Mouse (Mus musculus) Patski (cell line): ENCODE data around the gene Psma5. TPM values are rescaled to one million over a fixed set of nuclear protein-coding genes. Genes with fewer than 3 reads are reported as not detected.
"Not testable (repeated sequence)": the region's sequence is repeated elsewhere in the genome, so short reads cannot be mapped to it uniquely, and the experiment has no call there.

ENCODE experiments used
- ATAC-seq: fragments of 100-300 bp; one replicate; pipeline ENCODE4 v1.8.0; 2021
- CTCF ChIA-PET: fragments of 350-600 bp; sonication (Branson Sonifier 250); formaldehyde crosslinking; loops from one replicate; lab custom pipeline; 2022; ENCODE audit warnings: inconsistent platforms; lab: Charles Lee
- POLR2A ChIA-PET: fragments of 350-600 bp; sonication (Branson Sonifier 250); formaldehyde crosslinking; loops from one replicate; lab custom pipeline; 2022; ENCODE audit warnings: antibody characterized with exemption, inconsistent platforms; lab: Charles Lee
- DNase-seq: peaks from one replicate; pipeline ENCODE4 v3.0.0-alpha.2; 2011; ENCODE audit warnings: low read depth, low spot score
- H3K27me3 ChIP-seq: fragments of 371-371 bp; one replicate; pipeline ENCODE4 v1.5.1; 2021
- CTCF ChIP-seq: fragments of 100-300 bp; IDR thresholded peaks from one replicate; pipeline ENCODE4 v1.5.1; 2021
- in situ Hi-C: fragments of 300-500 bp; cut with MboI; formaldehyde crosslinking; loops from 3 replicates; pipeline ENCODE4 v1.11.1; 2018; ENCODE audit warnings: low pct_unique_long_range_greater_than_20kb, mixed read lengths
- polyA plus RNA-seq: library from polyadenylated mRNA; unstranded; gene quantifications from one replicate; pipeline ENCODE4 v1.2.3, GENCODE M21; 2021

Psma5 gene
- polyA plus RNA-seq, 1 experiment from 2014 or later = 239 TPM

- POLR2A ChIA-PET = no interaction called here
- no peak for TF ChIP-seq CTCF
- peaks cover 74% of the 10 kb centered on the region for H3K27me3 ChIP-seq
- no peak for DNase-seq
- in situ Hi-C loops = no loop called here
- CTCF ChIA-PET = interaction anchor here (1.2 to 1.3 kb wide), 2 partner anchors 15 to 62 kb away, joined by 3 to 4 read pairs; partner anchors contain the start of gene Atxn7l2
- no peak for ATAC-seq
These were observed 30.8 kb upstream of the Psma5 start for GRCm38 (mm10) chr3:108225711-108226557.

- POLR2A ChIA-PET = no interaction called here
- ATAC-seq (no peak), DNase-seq (no peak)
- H3K27me3 ChIP-seq = peaks cover 74% of the 10 kb centered on the region
- in situ Hi-C loops = no loop called here
- TF ChIP-seq CTCF = no peak
- CTCF ChIA-PET = no interaction called here
These were observed 30.0 kb upstream of the Psma5 start, which contains the start of gene Sypl2 for GRCm38 (mm10) chr3:108226558-108227350. Sypl2 (minus strand) TSS chr3:108226648.

DNA sequence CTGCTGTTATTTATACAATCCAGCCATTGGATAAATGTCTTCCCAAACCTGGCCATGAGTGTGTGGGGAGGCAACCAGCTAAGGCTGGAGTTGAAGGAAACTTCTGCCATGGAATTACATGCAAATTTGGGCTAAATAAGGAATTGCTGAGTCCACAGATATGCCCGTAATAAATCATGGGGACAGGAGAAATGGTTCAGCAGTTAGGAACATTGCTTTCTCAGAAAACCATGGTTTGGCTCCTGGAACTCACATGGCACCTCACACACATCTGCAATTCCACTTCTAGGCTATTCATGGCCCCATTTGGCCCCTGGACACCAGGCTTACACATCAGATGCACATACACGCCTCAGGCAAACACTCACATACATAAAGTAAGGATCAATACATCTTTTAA lies 29.2 kb upstream of the Psma5 start:
- ATAC-seq = no peak
- POLR2A ChIA-PET = no interaction called here
- peaks cover 69% of the 10 kb centered on the region for H3K27me3 ChIP-seq
- in situ Hi-C loops = no loop called here
- no peak for TF ChIP-seq CTCF
- DNase-seq = no peak
- CTCF ChIA-PET = no interaction called here

- ChIA-PET CTCF (interaction anchor here (1.8 kb wide), 1 partner anchor 25 kb away, joined by 6 read pairs; the partner anchor contains the start of gene Psma5), POLR2A (interaction anchor here (1.6 kb wide), 1 partner anchor 21 kb away, joined by 3 read pairs; the partner anchor contains the start of gene Atxn7l2)
- DNase-seq (no peak), ATAC-seq (no peak)
- peaks cover 50% of the 10 kb centered on the region for H3K27me3 ChIP-seq
- no peak for TF ChIP-seq CTCF
- in situ Hi-C loops = no loop called here
These were observed 25.1 kb upstream of the Psma5 start for GRCm38 (mm10) chr3:108231646-108232045.

DNA sequence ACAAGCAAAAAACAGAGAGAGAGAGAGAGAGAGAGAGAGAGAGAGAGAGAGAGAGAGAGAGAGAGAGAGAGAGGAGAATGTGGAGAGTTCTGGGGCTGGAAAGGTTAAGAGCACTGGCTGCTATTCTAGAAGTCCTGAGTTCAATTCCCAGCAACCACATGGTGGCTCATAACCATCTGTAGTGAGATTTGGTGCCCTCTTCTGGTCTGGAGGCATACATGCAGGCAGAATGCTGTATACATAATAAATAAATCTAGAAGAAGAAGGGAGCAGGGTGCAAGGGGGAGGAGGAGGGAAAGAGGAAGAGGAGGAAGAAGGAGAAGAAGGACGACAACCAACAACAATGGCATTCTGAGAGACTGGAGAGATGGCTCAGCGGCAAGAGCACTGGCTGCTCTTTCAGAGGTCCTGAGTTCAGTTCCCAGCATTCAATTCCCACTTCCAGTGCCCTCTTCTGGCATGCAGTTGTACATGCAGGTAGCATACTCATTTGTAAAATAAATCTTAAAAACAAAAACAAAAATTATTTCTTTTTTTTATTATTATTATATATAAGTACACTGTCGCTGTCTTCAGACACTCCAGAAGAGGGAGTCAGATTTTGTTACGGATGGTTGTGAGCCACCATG lies 19.1 kb upstream of the Psma5 start:
- in situ Hi-C loops, POLR2A ChIA-PET, DNase-seq, ATAC-seq, CTCF ChIA-PET: not testable (repeated sequence)
- peaks cover 19% of the 10 kb centered on the region for H3K27me3 ChIP-seq
- TF ChIP-seq CTCF = peak; percentile 65

DNA sequence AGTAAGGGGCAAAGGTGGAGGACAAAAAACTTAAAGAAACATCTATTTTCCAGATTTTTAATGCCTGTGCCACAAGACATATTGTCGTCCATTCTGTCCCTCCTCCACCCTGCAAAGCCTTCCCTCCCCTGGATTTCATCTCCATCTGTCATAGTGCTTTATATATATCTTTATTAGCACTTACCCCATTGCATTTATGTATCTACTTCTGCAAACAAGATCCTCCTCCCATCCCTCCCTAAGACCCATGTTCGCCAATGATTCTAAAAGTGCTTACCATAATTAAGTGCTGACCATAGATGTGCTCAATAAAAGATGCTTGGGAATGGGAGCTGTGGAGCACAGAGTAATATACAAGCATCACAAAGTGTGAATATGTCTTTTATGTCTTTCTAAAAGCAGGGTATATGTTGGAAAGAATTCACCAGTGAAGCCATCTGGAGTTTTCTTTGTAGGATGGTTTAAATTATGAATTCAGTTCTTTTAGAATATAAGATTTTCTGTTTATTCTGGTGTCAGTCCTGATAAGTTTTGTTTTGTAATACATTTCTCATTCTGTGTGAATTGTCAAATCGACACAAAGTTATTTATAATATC lies 15.4 kb upstream of the Psma5 start:
- ATAC-seq (no peak), DNase-seq (no peak)
- ChIA-PET CTCF (no interaction called here), POLR2A (no interaction called here)
- no peak for TF ChIP-seq CTCF
- in situ Hi-C loops = no loop called here
- peaks cover 10% of the 10 kb centered on the region for H3K27me3 ChIP-seq

DNA sequence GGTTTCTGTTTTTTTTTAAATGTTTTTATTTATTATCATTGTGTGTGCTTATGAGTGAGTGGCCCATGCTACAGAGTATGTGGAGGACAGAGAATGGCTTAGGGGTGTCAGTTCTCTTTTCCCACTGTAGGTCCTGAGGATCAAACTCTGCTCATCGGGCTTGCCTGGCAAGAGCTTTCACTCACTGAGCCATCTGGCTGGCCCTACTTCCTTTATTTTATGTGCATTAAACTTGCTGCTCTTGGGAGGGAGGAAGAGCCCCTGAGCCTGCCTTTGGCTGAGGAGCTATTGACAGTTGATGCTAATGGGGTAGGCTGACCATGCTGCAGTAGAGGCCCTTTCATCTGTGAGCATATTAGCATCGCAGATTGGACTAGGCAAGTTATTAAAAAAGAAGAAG lies 9.9 kb upstream of the Psma5 start:
- no peak for TF ChIP-seq CTCF
- CTCF ChIA-PET = no interaction called here
- POLR2A ChIA-PET = interaction anchor here (0.6 kb wide), 1 partner anchor 82 kb away, joined by 4 read pairs; no protein-coding TSS in a partner anchor
- DNase-seq (no peak), ATAC-seq (no peak)
- in situ Hi-C loops = no loop called here
- peaks cover 5% of the 10 kb centered on the region for H3K27me3 ChIP-seq

- no peak for ATAC-seq
- no peak for TF ChIP-seq CTCF
- CTCF ChIA-PET = interaction anchor here (1.2 to 4.2 kb wide), 5 partner anchors 12 to 57 kb away, joined by 3 to 11 read pairs (median 3); partner anchors contain the start of gene Cyb561d1
These were observed 1.2 kb downstream of the Psma5 start for GRCm38 (mm10) chr3:108257831-108258500.

GRCm38 (mm10) chr3:108259319-108259718 lies 2.6 kb downstream of the Psma5 start:
- POLR2A ChIA-PET = interaction anchor here (0.7 kb wide), 1 partner anchor 586 kb away, joined by 3 read pairs; no protein-coding TSS in a partner anchor
- DNase-seq (no peak), ATAC-seq (no peak)
- H3K27me3 ChIP-seq = no peaks in the 10 kb centered on the region
- CTCF ChIA-PET = interaction anchor here (1.0 to 4.2 kb wide), 5 partner anchors 8 to 130 kb away, joined by 3 to 11 read pairs (median 3); partner anchors contain the start of gene Cyb561d1
- in situ Hi-C loops = no loop called here
- TF ChIP-seq CTCF = no peak

More at GRCm38 (mm10) chr3:108257831-108258500, 1.2 kb downstream of the Psma5 start:
- no peak for DNase-seq
- POLR2A ChIA-PET = interaction anchor here (0.6 to 1.6 kb wide), 3 partner anchors 37 to 76 kb away, joined by 3 to 4 read pairs (median 3); no protein-coding TSS in a partner anchor
- in situ Hi-C loops = no loop called here
- no peaks in the 10 kb centered on the region for H3K27me3 ChIP-seq

- in situ Hi-C loops = loop anchor here (5.0 kb wide), 2 partner anchors 108 to 283 kb away; partner anchors contain the start of gene Tmem167b
- DNase-seq, ATAC-seq, POLR2A ChIA-PET, H3K27me3 ChIP-seq: not testable (repeated sequence)
- CTCF ChIA-PET = interaction anchor here (1.0 to 7.0 kb wide), 7 partner anchors 9 to 115 kb away, joined by 3 to 100 read pairs (median 5); partner anchors contain the start of gene Psrc1
These were observed 22.8 kb downstream of the Psma5 start for GRCm38 (mm10) chr3:108279495-108279894.
